Mouse (Mus musculus) C2C12 (cell line): ENCODE data around the gene Onecut3. TPM values are rescaled to one million over a fixed set of nuclear protein-coding genes. Genes with fewer than 3 reads are reported as not detected.

Experiments
- H3K27me3 ChIP-seq: one replicate; pipeline ENCODE4 v1.6.1; 2011; ENCODE audit not compliant: control insufficient read depth, insufficient read depth, insufficient read length
- H3K36me3 ChIP-seq: one replicate; pipeline ENCODE4 v1.6.1; 2011; ENCODE audit not compliant: control insufficient read depth, insufficient read depth
- H3K4me3 ChIP-seq: one replicate; pipeline ENCODE4 v1.5.1; 2011; ENCODE audit warnings: mild to moderate bottlenecking, control low read depth; ENCODE audit not compliant: poor library complexity, insufficient read depth, severe bottlenecking
- H3K79me2 ChIP-seq: one replicate; pipeline ENCODE4 v1.6.1; 2011; ENCODE audit not compliant: control insufficient read depth, insufficient read depth
- H3K79me3 ChIP-seq: one replicate; pipeline ENCODE4 v1.6.1; 2011; ENCODE audit warnings: low read depth, control low read depth
- H3ac ChIP-seq: one replicate; pipeline ENCODE3; 2011; ENCODE audit warnings: low read depth; ENCODE audit not compliant: control insufficient read depth, insufficient read length
- CEBPB ChIP-seq: IDR thresholded peaks from one replicate; pipeline ENCODE4 v1.6.1; 2011; ENCODE audit warnings: low read depth, mild to moderate bottlenecking, control low read depth, moderate library complexity
- CTCF ChIP-seq: IDR thresholded peaks from one replicate; pipeline ENCODE4 v1.5.1; 2011; ENCODE audit not compliant: control insufficient read depth, insufficient read depth, insufficient read length
- FOSL1 ChIP-seq: IDR thresholded peaks from one replicate; pipeline ENCODE4 v1.8.0; 2011; ENCODE audit warnings: mild to moderate bottlenecking, low read length; ENCODE audit not compliant: poor library complexity, insufficient read depth, severe bottlenecking
- MAX ChIP-seq: IDR thresholded peaks from one replicate; pipeline ENCODE4 v1.6.1; 2011; ENCODE audit warnings: mild to moderate bottlenecking, control low read depth
- MYOD1 ChIP-seq: IDR thresholded peaks from one replicate; pipeline ENCODE4 v1.6.1; 2011; ENCODE audit warnings: low read depth; ENCODE audit not compliant: control insufficient read depth, insufficient read length
- MYOG ChIP-seq: IDR thresholded peaks from one replicate; pipeline ENCODE4 v1.6.1; 2011; ENCODE audit not compliant: control insufficient read depth, insufficient read length; ENCODE audit errors: extremely low read depth
- USF1 ChIP-seq: IDR thresholded peaks from one replicate; pipeline ENCODE4 v1.6.1; 2011; ENCODE audit warnings: low read depth, mild to moderate bottlenecking, control low read depth, moderate library complexity
- polyA plus RNA-seq: library from polyadenylated mRNA; unstranded; fragments of >200 nt; fragmentation: generic; extraction: Trizol; gene quantifications from one replicate; pipeline ENCODE4 v1.2.1, GENCODE M21; 2012; ENCODE audit warnings: missing spikeins

Onecut3 gene
- polyA plus RNA-seq, 1 experiment = not detected

GRCm38 (mm10) chr10:80538710-80539394, 44.2 kb downstream of the Onecut3 start, which contains the start of gene Atp8b3:
Gene Atp8b3 (minus strand): TSS chr10:80539124.
- TF ChIP-seq FOSL1 (no peak), CEBPB (no peak), MYOD1 (no peak), MAX (no peak), USF1 (no peak), MYOG (no peak), CTCF (no peak)
- H3K36me3 ChIP-seq = peaks cover 32% of the 10 kb centered on the region
- no peaks in the 10 kb centered on the region for H3K79me2 ChIP-seq
- H3K79me3 ChIP-seq = no peaks in the 10 kb centered on the region
- no peak within 1 kb of the TSS for H3K4me3 ChIP-seq
- no peaks in the 10 kb centered on the region for H3K27me3 ChIP-seq
- peak within 1 kb of the TSS; percentile 5 for H3ac ChIP-seq

DNA sequence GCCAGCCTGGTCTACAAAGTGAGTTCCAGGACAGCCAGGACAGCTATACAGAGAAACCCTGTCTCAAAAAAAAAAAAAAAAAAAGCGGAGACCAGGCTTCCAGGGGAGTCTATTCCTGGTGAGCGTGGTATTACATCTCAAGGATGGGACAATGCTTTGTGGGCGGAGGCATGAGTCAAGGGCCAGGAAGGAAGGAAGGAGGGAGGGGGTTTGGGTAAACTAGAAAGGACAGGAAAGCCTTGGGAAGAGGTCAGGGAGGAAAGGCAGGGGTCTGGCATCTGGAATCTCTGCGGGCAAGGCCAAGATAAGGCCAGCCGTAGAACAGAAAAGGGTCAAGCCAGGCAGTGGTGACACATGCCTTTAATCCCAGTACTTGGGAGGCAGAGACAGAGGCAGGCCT, 44.9 kb downstream of the Onecut3 start:
- H3K79me2 ChIP-seq = no peaks in the 10 kb centered on the region
- H3K79me3 ChIP-seq = no peaks in the 10 kb centered on the region
- no peaks in the 10 kb centered on the region for H3K27me3 ChIP-seq
- H3ac ChIP-seq = no peak overlapping the region
- TF ChIP-seq MAX (no peak), CEBPB (no peak)
- peaks cover 38% of the 10 kb centered on the region for H3K36me3 ChIP-seq
- H3K4me3 ChIP-seq = no peak overlapping the region

DNA sequence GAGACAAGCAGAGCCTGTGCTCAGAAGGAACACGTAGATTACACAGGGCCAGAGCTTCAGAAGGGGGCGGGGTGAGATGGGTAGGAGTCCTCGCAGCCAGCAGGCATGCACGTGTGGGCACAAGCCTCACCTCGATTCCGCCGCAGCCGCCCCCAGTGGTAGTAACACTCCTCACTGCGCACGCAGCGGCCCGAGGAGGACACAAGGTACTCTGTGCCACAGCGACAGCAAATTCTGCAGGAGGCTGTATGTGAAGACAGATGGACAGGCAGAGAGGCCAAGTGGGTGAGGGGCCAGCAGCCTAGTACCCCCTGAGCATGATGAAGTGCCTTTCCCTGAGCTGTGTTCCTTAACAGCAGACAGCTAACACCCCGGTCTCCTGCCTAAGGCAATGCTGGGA, 49.2 kb downstream of the Onecut3 start:
- no peak overlapping the region for H3K4me3 ChIP-seq
- no peaks in the 10 kb centered on the region for H3K79me3 ChIP-seq
- peaks cover 58% of the 10 kb centered on the region for H3K36me3 ChIP-seq
- H3K79me2 ChIP-seq = no peaks in the 10 kb centered on the region
- no peak for TF ChIP-seq MAX
- TF ChIP-seq CEBPB = no peak
- TF ChIP-seq CTCF = no peak
- no peak for TF ChIP-seq MYOD1
- TF ChIP-seq MYOG = no peak
- TF ChIP-seq USF1 = no peak
- TF ChIP-seq FOSL1 = no peak
- H3ac ChIP-seq = no peak overlapping the region
- no peaks in the 10 kb centered on the region for H3K27me3 ChIP-seq

GRCm38 (mm10) chr10:80545590-80545989, 51.0 kb downstream of the Onecut3 start:
- TF ChIP-seq MYOG (no peak), CTCF (no peak), CEBPB (no peak), USF1 (no peak), MAX (no peak), MYOD1 (no peak), FOSL1 (no peak)
- H3K4me3 ChIP-seq = no peak overlapping the region
- H3K36me3 ChIP-seq = peaks cover 56% of the 10 kb centered on the region
- H3K27me3 ChIP-seq = no peaks in the 10 kb centered on the region
- no peaks in the 10 kb centered on the region for H3K79me2 ChIP-seq
- H3K79me3 ChIP-seq = no peaks in the 10 kb centered on the region
- no peak overlapping the region for H3ac ChIP-seq

DNA sequence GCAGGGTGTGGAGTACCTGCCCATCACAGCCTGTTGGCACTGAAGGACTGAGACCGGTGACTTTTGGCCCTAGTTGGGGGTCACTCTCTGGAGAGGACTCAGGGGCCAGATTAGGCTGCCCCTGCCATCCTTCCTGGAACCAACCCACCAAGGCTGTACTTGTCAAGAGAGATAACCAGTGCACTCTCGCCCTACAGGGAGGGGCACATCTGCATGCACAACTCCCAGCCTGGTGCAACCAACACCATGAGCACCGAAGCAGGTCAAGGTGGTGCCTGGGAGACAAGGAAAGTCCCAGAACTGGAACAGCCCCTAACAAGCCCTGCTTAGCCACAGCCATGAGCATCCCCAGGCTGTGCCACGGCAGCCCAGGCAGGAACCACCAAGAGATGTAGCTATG, 52.3 kb downstream of the Onecut3 start:
- Histone ChIP-seq H3K36me3 (peaks cover 43% of the 10 kb centered on the region), H3K27me3 (no peaks in the 10 kb centered on the region), H3K79me3 (peaks cover 5% of the 10 kb centered on the region), H3K79me2 (peaks cover 13% of the 10 kb centered on the region), H3ac (peak overlapping the region; percentile 2), H3K4me3 (no peak overlapping the region)
- TF ChIP-seq FOSL1 (no peak), MAX (no peak), MYOD1 (no peak), MYOG (no peak), CEBPB (no peak), CTCF (no peak), USF1 (no peak)

DNA sequence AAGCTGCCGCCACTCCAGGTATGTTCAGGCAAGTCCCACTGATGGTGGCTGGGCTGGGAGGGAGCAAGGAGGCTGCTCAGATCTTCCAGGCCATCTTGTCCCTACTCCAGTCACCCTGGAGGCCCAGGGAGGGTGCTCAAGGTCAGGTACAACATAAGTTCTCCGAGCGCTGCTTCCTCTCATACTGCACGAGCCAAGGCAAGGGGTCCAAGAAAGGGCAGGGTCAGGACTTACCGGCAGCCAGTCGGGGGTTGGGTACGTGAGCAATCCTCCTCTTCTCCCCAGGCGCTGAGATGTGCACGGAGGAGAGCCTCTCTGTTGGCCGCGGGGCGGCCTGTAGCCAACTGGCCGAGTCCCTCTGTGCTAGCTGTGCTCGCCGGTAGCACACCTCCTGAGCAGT, 52.9 kb downstream of the Onecut3 start:
- Histone ChIP-seq H3K79me3 (peaks cover 8% of the 10 kb centered on the region), H3K27me3 (no peaks in the 10 kb centered on the region), H3K4me3 (no peak overlapping the region), H3ac (no peak overlapping the region), H3K79me2 (peaks cover 19% of the 10 kb centered on the region), H3K36me3 (peaks cover 39% of the 10 kb centered on the region)
- TF ChIP-seq MAX (no peak), FOSL1 (no peak), CEBPB (no peak), CTCF (no peak), MYOG (no peak), USF1 (no peak), MYOD1 (no peak)
